Mouse (Mus musculus) heart, postnatal 0 days (tissue): ENCODE results near the gene Naa60. TPM values are rescaled to one million over a fixed set of nuclear protein-coding genes. Genes with fewer than 3 reads are reported as not detected.
"Not testable (repeated sequence)": the region's sequence is repeated elsewhere in the genome, so short reads cannot be mapped to it uniquely, and the experiment has no call there.

ENCODE experiments used
- ATAC-seq: fragments of 200-750 bp; cut with Nextera tagmentation; 2 replicates; pipeline ENCODE4 v1.8.0; 2017; ENCODE audit warnings: low read depth, moderate number of reproducible peaks, moderate library complexity; ENCODE audit not compliant: insufficient read depth
- DNase-seq: peaks from one replicate; pipeline ENCODE4 v3.0.0-alpha.2; 2016; ENCODE audit warnings: low spot score
- H3K27ac ChIP-seq: fragments of 300-500 bp; sonication (generic); 2 replicates; pipeline ENCODE4 v1.5.1; 2014; ENCODE audit warnings: low read depth, mild to moderate bottlenecking
- H3K27me3 ChIP-seq: fragments of 300-500 bp; sonication (generic); 2 replicates; pipeline ENCODE4 v1.6.1; 2014; ENCODE audit warnings: low read length, mixed read lengths; ENCODE audit not compliant: control insufficient read depth, insufficient read depth
- H3K36me3 ChIP-seq: fragments of 300-500 bp; sonication (generic); replicated peaks from 2 replicates; pipeline ENCODE4 v1.6.1; 2014; ENCODE audit warnings: low read length, mixed read lengths; ENCODE audit not compliant: control insufficient read depth, insufficient read depth
- H3K4me1 ChIP-seq: fragments of 300-500 bp; sonication (generic); 2 replicates; pipeline ENCODE4 v1.6.1; 2014; ENCODE audit warnings: antibody characterized with exemption; ENCODE audit not compliant: control insufficient read depth, insufficient read depth
- H3K4me2 ChIP-seq: fragments of 300-500 bp; sonication (generic); 2 replicates; pipeline ENCODE4 v1.6.1; 2014; ENCODE audit warnings: low read depth, mild to moderate bottlenecking, low read length, moderate library complexity
- H3K4me3 ChIP-seq: fragments of 300-500 bp; sonication (generic); 2 replicates; pipeline ENCODE4 v1.5.1; 2014; ENCODE audit warnings: low read depth, low read length
- H3K9ac ChIP-seq: fragments of 300-500 bp; sonication (generic); replicated peaks from 2 replicates; pipeline ENCODE4 v1.6.1; 2014; ENCODE audit warnings: low read depth, low read length, mixed read lengths
- H3K9me3 ChIP-seq: fragments of 300-500 bp; sonication (generic); replicated peaks from 2 replicates; pipeline ENCODE4 v1.6.1; 2016; ENCODE audit warnings: low read length; ENCODE audit not compliant: control insufficient read depth
- CTCF ChIP-seq: IDR thresholded peaks from 2 replicates; pipeline ENCODE4 v1.5.1; 2016; ENCODE audit warnings: antibody characterized with exemption, control low read depth, low read depth
- EP300 ChIP-seq: IDR thresholded peaks from 2 replicates; pipeline ENCODE4 v1.6.1; 2016; ENCODE audit warnings: antibody characterized with exemption, low read depth
- WGBS: fragments of 180-500 bp; shearing (Covaris S2); extraction: QIAGEN DNeasy Blood & Tissue Kit; methylation state at CpG from one replicate; pipeline ENCODE4 v1.1.7; 2014; 5-methylcytosine and 5-hydroxymethylcytosine counted together
- polyA plus RNA-seq: library from polyadenylated mRNA; unstranded; fragments of >200 nt; fragmentation: Nextera tagmentation; extraction: Ambion mirVana; gene quantifications from 2 replicates; pipeline ENCODE4 v1.2.1, GENCODE M21; 2015
- total RNA-seq: library from RNA; depleted of rRNA; stranded (reverse); fragments of >200 nt; gene quantifications from 2 replicates; pipeline ENCODE4 v1.2.3, GENCODE M21; 2014; ENCODE audit warnings: low replicate concordance

Gene Naa60
- total and polyA plus RNA-seq, 2 experiments from 2014 or later = 23.6 to 32.2 TPM

DNA sequence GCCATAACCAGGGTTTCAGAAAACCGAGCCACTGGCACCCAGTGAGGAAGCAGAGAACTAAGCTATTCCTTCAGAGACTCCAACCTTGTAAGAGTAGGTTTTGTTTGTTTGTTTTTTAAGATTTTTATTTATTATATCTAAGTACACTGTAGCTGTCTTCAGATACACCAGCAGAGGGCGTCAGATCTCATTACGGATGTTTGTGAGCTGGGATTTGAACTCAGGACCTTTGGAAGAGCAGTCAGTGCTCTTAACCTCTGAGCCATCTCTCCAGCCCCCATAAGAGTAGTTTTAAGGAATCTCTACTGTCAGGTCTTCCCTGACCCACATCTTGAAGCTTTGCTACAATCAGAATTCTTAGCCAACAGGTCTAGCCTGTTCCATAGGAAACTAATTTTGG is 23.8 kb upstream of the Naa60 start:
- Histone ChIP-seq H3K36me3 (no peaks in the 10 kb centered on the region), H3K9me3 (no peaks in the 10 kb centered on the region), H3K4me3 (no peak overlapping the region), H3K27ac (no peak overlapping the region), H3K9ac (no peak overlapping the region), H3K4me1 (peaks cover 7% of the 10 kb centered on the region; the same call in 1 of the 2 replicates), H3K27me3 (no peaks in the 10 kb centered on the region), H3K4me2 (no peak overlapping the region)
- DNase-seq = no peak
- TF ChIP-seq CTCF (no peak), EP300 (no peak)
- ATAC-seq = no peak
- WGBS = 79% methylated on average over 3 of the region's 3 CpGs

DNA sequence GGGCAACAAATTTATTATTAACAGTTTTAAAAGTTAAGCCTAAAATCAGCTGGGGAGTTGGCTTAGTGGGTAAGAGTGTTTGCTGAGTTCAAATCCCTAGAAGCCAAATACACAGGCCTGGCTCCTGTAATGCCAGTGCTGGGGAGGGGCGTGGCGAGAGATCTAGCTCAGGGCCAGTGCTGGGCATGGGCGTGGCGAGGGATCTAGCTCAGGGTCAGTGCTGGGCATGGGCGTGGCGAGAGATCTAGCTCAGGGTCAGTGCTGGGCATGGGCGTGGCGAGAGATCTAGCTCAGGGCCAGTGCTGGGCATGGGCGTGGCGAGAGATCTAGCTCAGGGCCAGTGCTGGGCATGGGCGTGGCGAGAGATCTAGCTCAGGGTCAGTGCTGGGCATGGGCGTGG is 20.9 kb upstream of the Naa60 start:
- H3K9me3 ChIP-seq, DNase-seq, H3K36me3 ChIP-seq, ATAC-seq, H3K4me1 ChIP-seq, H3K4me3 ChIP-seq, H3K27ac ChIP-seq, H3K4me2 ChIP-seq, H3K27me3 ChIP-seq, H3K9ac ChIP-seq: not testable (repeated sequence)
- 93% methylated on average over 12 of the region's 13 CpGs for WGBS

DNA sequence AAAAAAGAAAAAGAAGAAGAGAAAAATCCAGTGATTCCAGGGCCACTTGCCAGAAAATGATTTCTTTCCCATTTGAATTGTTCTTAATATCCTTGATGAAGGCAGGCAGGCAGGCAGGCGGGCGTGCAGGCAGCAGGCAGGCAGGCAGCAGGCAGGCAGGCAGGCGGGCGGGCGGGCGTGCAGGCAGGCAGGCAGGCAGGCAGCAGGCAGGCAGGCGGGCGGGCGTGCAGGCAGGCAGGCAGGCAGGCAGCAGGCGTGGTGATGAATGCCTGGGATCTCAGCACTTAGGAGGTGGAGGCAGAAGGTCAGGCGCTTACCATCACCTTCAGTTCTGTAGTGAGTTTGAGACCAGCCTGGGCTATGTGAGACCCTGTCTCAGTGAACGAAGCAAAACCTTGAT is 19.6 kb upstream of the Naa60 start:
- Histone ChIP-seq H3K4me1 (peaks cover 5% of the 10 kb centered on the region; the same call in 1 of the 2 replicates), H3K4me2 (no peak overlapping the region), H3K9ac (no peak overlapping the region), H3K27ac (no peak overlapping the region), H3K4me3 (no peak overlapping the region), H3K9me3 (no peaks in the 10 kb centered on the region), H3K27me3 (no peaks in the 10 kb centered on the region), H3K36me3 (no peaks in the 10 kb centered on the region)
- ATAC-seq (no peak), DNase-seq (no peak)
- no peak for TF ChIP-seq EP300
- no peak for TF ChIP-seq CTCF
- 45% methylated on average over 8 of the region's 12 CpGs for WGBS

DNA sequence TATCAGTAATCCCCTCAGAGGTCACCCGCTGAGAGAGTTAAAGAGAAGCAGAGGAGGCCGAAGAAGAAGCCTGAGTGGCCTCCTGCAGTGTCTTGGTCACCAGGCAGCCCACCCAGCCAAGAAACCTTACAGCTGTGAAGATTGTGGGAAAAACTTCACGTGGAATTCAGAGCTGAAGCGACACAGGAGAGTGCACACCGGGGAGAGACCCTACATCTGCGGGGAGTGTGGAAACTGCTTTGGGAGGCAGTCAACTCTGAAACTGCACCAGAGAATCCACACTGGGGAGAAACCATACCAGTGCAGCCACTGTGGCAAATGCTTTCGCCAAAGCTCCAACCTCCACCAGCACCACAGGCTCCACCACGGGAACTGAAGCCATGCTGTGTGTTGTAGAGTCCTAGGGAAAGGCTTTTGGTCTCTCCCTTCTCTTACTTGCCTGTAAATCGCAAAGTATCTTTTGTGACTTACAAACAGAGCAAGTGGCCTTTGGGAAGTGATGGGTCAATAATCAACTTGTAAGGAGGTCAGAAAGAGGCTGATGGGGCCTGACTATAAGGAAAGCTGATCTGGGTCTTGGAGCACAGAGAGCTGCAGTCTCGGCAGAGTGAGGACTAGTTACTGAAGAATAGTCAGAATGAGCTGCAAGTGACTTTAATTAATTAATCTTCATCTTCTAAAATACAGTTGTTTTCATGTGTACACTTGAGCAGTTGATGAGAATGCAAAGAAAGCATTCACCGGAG is 17.6 kb upstream of the Naa60 start:
- Histone ChIP-seq H3K27me3 (no peaks in the 10 kb centered on the region), H3K9me3 (no peaks in the 10 kb centered on the region), H3K4me2 (no peak overlapping the region), H3K36me3 (no peaks in the 10 kb centered on the region), H3K9ac (no peak overlapping the region), H3K4me3 (no peak overlapping the region), H3K27ac (no peak overlapping the region), H3K4me1 (no peaks in the 10 kb centered on the region)
- 60% methylated on average over 11 of the region's 11 CpGs for whole genome bisulfite sequencing
- DNase-seq = no peak
- TF ChIP-seq EP300 = no peak
- TF ChIP-seq CTCF = no peak
- ATAC-seq = no peak

DNA sequence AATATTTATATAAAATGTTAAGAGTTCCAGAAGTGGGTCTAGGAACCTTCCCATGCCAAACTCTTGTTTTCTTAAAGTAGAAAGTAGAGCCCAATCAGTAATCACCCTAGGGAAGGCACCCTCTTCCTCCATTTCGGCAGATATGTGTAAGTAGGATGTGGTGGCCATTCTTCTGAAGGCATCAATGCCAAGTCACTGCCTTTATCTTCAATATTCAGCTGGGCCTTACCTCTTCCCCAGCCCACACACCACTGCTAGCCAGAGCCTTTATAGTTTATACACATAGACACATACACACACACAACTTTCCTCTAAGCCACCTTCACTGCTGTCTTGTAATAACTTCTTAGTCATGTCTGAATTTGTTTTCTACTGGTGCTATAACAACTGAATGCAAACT is 16.4 kb upstream of the Naa60 start:
- ATAC-seq = no peak
- no peak overlapping the region for H3K9ac ChIP-seq
- no peak overlapping the region for H3K27ac ChIP-seq
- no peak for DNase-seq
- no peaks in the 10 kb centered on the region for H3K27me3 ChIP-seq
- peaks cover 5% of the 10 kb centered on the region; the same call in 1 of the 2 replicates for H3K36me3 ChIP-seq
- H3K4me3 ChIP-seq = no peak overlapping the region
- TF ChIP-seq EP300 = no peak
- TF ChIP-seq CTCF = no peak
- H3K9me3 ChIP-seq = no peaks in the 10 kb centered on the region
- 75% methylated on average over 1 of the region's 1 CpGs for WGBS
- H3K4me2 ChIP-seq = no peak overlapping the region
- H3K4me1 ChIP-seq = no peaks in the 10 kb centered on the region

DNA sequence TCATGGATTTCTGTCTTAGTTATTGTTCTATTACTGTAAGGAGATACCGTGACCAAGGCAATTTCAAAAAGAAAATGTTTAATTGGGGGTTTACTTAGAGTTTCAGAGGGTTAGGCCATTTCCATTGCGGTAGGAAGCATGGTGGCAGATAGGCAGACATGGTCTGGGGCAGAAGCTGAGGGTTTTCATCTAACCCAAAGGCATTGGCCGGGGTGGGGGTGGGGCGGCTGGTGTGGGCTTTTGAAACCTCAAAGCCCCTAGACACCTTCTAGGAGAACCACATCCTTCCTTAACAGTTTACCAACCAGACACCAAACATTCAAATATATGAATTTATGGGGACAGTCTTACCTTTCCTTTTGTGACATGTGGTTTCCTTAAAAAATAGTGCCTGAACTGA is 12.9 kb upstream of the Naa60 start:
- no peak for ATAC-seq
- no peak for TF ChIP-seq CTCF
- no peak for TF ChIP-seq EP300
- H3K4me3 ChIP-seq = no peak overlapping the region
- no peaks in the 10 kb centered on the region for H3K9me3 ChIP-seq
- 87% methylated on average over 4 of the region's 4 CpGs for WGBS
- no peak overlapping the region for H3K4me2 ChIP-seq
- H3K36me3 ChIP-seq = peaks cover 12% of the 10 kb centered on the region
- no peak overlapping the region for H3K27ac ChIP-seq
- DNase-seq = no peak
- no peaks in the 10 kb centered on the region for H3K27me3 ChIP-seq
- H3K9ac ChIP-seq = no peak overlapping the region
- H3K4me1 ChIP-seq = no peaks in the 10 kb centered on the region
